Mouse (Mus musculus): ENCODE measurements at regions not wholly inside any gene's neighbourhood (a gene's known extent, or its start where the extent isn't known, plus 50 kb on each side); places are given as distances from the start of the nearest gene placed in this dataset.
A peak's percentile ranks its signal among the peaks of the same experiment; 100 is the strongest.

GRCm38 (mm10) chr7:113621316-113621715 is 107.7 kb downstream of the Far1 start:
- H3K36me3 ChIP-seq (ENCODE audit: control insufficient read depth, insufficient read depth, low read length): no peaks in the 10 kb centered on the region
- DNase-seq (ENCODE audit: low spot score): no peak
- no peak overlapping the region for H3K4me3 ChIP-seq (ENCODE audit: low read depth, low read length)
- no peak overlapping the region for H3K9ac ChIP-seq (ENCODE audit: low read length)
- no peaks in the 10 kb centered on the region for H3K27me3 ChIP-seq (replicated peaks; ENCODE audit: control insufficient read depth, insufficient read depth, low read length)
- no peaks in the 10 kb centered on the region for H3K9me3 ChIP-seq (ENCODE audit: control insufficient read depth, low read length)
- no peak for ATAC-seq (replicated peaks; ENCODE audit: low FRiP score, low TSS enrichment, low read depth)
- no peaks in the 10 kb centered on the region for H3K4me1 ChIP-seq (replicated peaks; ENCODE audit: control insufficient read depth, insufficient read depth, low read length)
- H3K27ac ChIP-seq (ENCODE audit: low read depth): no peak overlapping the region
- no peak overlapping the region for H3K4me2 ChIP-seq (ENCODE audit: low read length)
- 57% methylated on average over 8 of the region's 8 CpGs for WGBS

GRCm38 (mm10) chr7:113621898-113622510 is 108.4 kb downstream of the Far1 start:
- 53% methylated on average over 13 of the region's 13 CpGs for WGBS
- DNase-seq (ENCODE audit: low spot score): no peak

GRCm38 (mm10) chr7:113623296-113623695 is 109.7 kb downstream of the Far1 start:
- Histone ChIP-seq H3K4me2 (ENCODE audit: low read length) (no peak overlapping the region), H3K4me1 (replicated peaks; ENCODE audit: control insufficient read depth, insufficient read depth, low read length) (no peaks in the 10 kb centered on the region), H3K27me3 (replicated peaks; ENCODE audit: control insufficient read depth, insufficient read depth, low read length) (no peaks in the 10 kb centered on the region), H3K27ac (ENCODE audit: low read depth) (no peak overlapping the region), H3K9me3 (ENCODE audit: control insufficient read depth, low read length) (no peaks in the 10 kb centered on the region), H3K36me3 (ENCODE audit: control insufficient read depth, insufficient read depth, low read length) (no peaks in the 10 kb centered on the region), H3K4me3 (ENCODE audit: low read depth, low read length) (no peak overlapping the region), H3K9ac (ENCODE audit: low read length) (no peak overlapping the region)
- 85% methylated on average over 4 of the region's 4 CpGs for WGBS
- ATAC-seq (replicated peaks; ENCODE audit: low FRiP score, low TSS enrichment, low read depth): no peak
- no peak for DNase-seq (ENCODE audit: low spot score)

More at GRCm38 (mm10) chr7:113621898-113622510, 108.4 kb downstream of the Far1 start:
- no peaks in the 10 kb centered on the region for H3K4me1 ChIP-seq (replicated peaks; ENCODE audit: control insufficient read depth, insufficient read depth, low read length)
- no peaks in the 10 kb centered on the region for H3K27me3 ChIP-seq (replicated peaks; ENCODE audit: control insufficient read depth, insufficient read depth, low read length)
- no peak overlapping the region for H3K4me2 ChIP-seq (ENCODE audit: low read length)
- H3K9me3 ChIP-seq (ENCODE audit: control insufficient read depth, low read length): no peaks in the 10 kb centered on the region
- H3K4me3 ChIP-seq (ENCODE audit: low read depth, low read length): no peak overlapping the region
- H3K27ac ChIP-seq (ENCODE audit: low read depth): no peak overlapping the region
- no peak overlapping the region for H3K9ac ChIP-seq (ENCODE audit: low read length)
- no peaks in the 10 kb centered on the region for H3K36me3 ChIP-seq (ENCODE audit: control insufficient read depth, insufficient read depth, low read length)
- ATAC-seq (replicated peaks; ENCODE audit: low FRiP score, low TSS enrichment, low read depth): no peak

GRCm38 (mm10) chr7:113623962-113624361 is 110.3 kb downstream of the Far1 start:
- H3K27ac ChIP-seq (ENCODE audit: low read depth): no peak overlapping the region
- no peaks in the 10 kb centered on the region for H3K27me3 ChIP-seq (replicated peaks; ENCODE audit: control insufficient read depth, insufficient read depth, low read length)
- H3K4me3 ChIP-seq (ENCODE audit: low read depth, low read length): no peak overlapping the region
- 92% methylated on average over 6 of the region's 6 CpGs for WGBS
- no peaks in the 10 kb centered on the region for H3K4me1 ChIP-seq (replicated peaks; ENCODE audit: control insufficient read depth, insufficient read depth, low read length)
- ATAC-seq (replicated peaks; ENCODE audit: low FRiP score, low TSS enrichment, low read depth): no peak
- no peaks in the 10 kb centered on the region for H3K36me3 ChIP-seq (ENCODE audit: control insufficient read depth, insufficient read depth, low read length)
- no peak overlapping the region for H3K9ac ChIP-seq (ENCODE audit: low read length)
- H3K9me3 ChIP-seq (ENCODE audit: control insufficient read depth, low read length): no peaks in the 10 kb centered on the region
- DNase-seq (ENCODE audit: low spot score): no peak
- no peak overlapping the region for H3K4me2 ChIP-seq (ENCODE audit: low read length)

- H3K9me3 ChIP-seq (ENCODE audit: control insufficient read depth, low read length): no peaks in the 10 kb centered on the region
- no peaks in the 10 kb centered on the region for H3K27me3 ChIP-seq (replicated peaks; ENCODE audit: control insufficient read depth, insufficient read depth, low read length)
- no peaks in the 10 kb centered on the region for H3K36me3 ChIP-seq (ENCODE audit: control insufficient read depth, insufficient read depth, low read length)
- no peak overlapping the region for H3K9ac ChIP-seq (ENCODE audit: low read length)
- H3K27ac ChIP-seq (ENCODE audit: low read depth): no peak overlapping the region
- no peaks in the 10 kb centered on the region for H3K4me1 ChIP-seq (replicated peaks; ENCODE audit: control insufficient read depth, insufficient read depth, low read length)
- no peak overlapping the region for H3K4me2 ChIP-seq (ENCODE audit: low read length)
- no peak overlapping the region for H3K4me3 ChIP-seq (ENCODE audit: low read depth, low read length)
- ATAC-seq (replicated peaks; ENCODE audit: low FRiP score, low TSS enrichment, low read depth): no peak
- no peak for DNase-seq (ENCODE audit: low spot score)
Observed at GRCm38 (mm10) chr7:113626734-113627133, 113.1 kb downstream of the Far1 start.

GRCm38 (mm10) chr7:113637011-113637600 is 123.5 kb downstream of the Far1 start:
- Histone ChIP-seq H3K9ac (ENCODE audit: low read length) (no peak overlapping the region), H3K27ac (ENCODE audit: low read depth) (no peak overlapping the region), H3K4me1 (replicated peaks; ENCODE audit: control insufficient read depth, insufficient read depth, low read length) (no peaks in the 10 kb centered on the region), H3K27me3 (replicated peaks; ENCODE audit: control insufficient read depth, insufficient read depth, low read length) (no peaks in the 10 kb centered on the region), H3K4me2 (ENCODE audit: low read length) (no peak overlapping the region), H3K4me3 (ENCODE audit: low read depth, low read length) (no peak overlapping the region), H3K9me3 (ENCODE audit: control insufficient read depth, low read length) (no peaks in the 10 kb centered on the region), H3K36me3 (ENCODE audit: control insufficient read depth, insufficient read depth, low read length) (no peaks in the 10 kb centered on the region)
- ATAC-seq (replicated peaks; ENCODE audit: low FRiP score, low TSS enrichment, low read depth) (no peak), DNase-seq (ENCODE audit: low spot score) (peak; percentile 35)
- 64% methylated on average over 4 of the region's 4 CpGs for WGBS

GRCm38 (mm10) chr7:113638098-113638497 is 124.5 kb downstream of the Far1 start:
- no peaks in the 10 kb centered on the region for H3K4me1 ChIP-seq (replicated peaks; ENCODE audit: control insufficient read depth, insufficient read depth, low read length)
- ATAC-seq (replicated peaks; ENCODE audit: low FRiP score, low TSS enrichment, low read depth) (no peak), DNase-seq (ENCODE audit: low spot score) (no peak)
- no peaks in the 10 kb centered on the region for H3K9me3 ChIP-seq (ENCODE audit: control insufficient read depth, low read length)
- H3K36me3 ChIP-seq (ENCODE audit: control insufficient read depth, insufficient read depth, low read length): no peaks in the 10 kb centered on the region
- no peaks in the 10 kb centered on the region for H3K27me3 ChIP-seq (replicated peaks; ENCODE audit: control insufficient read depth, insufficient read depth, low read length)
- H3K9ac ChIP-seq (ENCODE audit: low read length): no peak overlapping the region
- H3K4me3 ChIP-seq (ENCODE audit: low read depth, low read length): no peak overlapping the region
- H3K27ac ChIP-seq (ENCODE audit: low read depth): no peak overlapping the region
- WGBS: 70% methylated on average over 6 of the region's 6 CpGs
- H3K4me2 ChIP-seq (ENCODE audit: low read length): no peak overlapping the region

- DNase-seq (ENCODE audit: low spot score): no peak
- no peaks in the 10 kb centered on the region for H3K36me3 ChIP-seq (ENCODE audit: control insufficient read depth, insufficient read depth, low read length)
- 86% methylated on average over 7 of the region's 7 CpGs for WGBS
Observed at GRCm38 (mm10) chr7:113642540-113642939, 123.3 kb upstream of the Spon1 start.

GRCm38 (mm10) chr7:113650631-113651030 is 115.2 kb upstream of the Spon1 start:
- Histone ChIP-seq H3K4me3 (ENCODE audit: low read depth, low read length) (no peak overlapping the region), H3K4me2 (ENCODE audit: low read length) (no peak overlapping the region), H3K36me3 (ENCODE audit: control insufficient read depth, insufficient read depth, low read length) (no peaks in the 10 kb centered on the region), H3K9ac (ENCODE audit: low read length) (no peak overlapping the region), H3K27me3 (replicated peaks; ENCODE audit: control insufficient read depth, insufficient read depth, low read length) (no peaks in the 10 kb centered on the region), H3K4me1 (replicated peaks; ENCODE audit: control insufficient read depth, insufficient read depth, low read length) (no peaks in the 10 kb centered on the region), H3K9me3 (ENCODE audit: control insufficient read depth, low read length) (no peaks in the 10 kb centered on the region), H3K27ac (ENCODE audit: low read depth) (no peak overlapping the region)
- DNase-seq (ENCODE audit: low spot score) (no peak), ATAC-seq (replicated peaks; ENCODE audit: low FRiP score, low TSS enrichment, low read depth) (no peak)
- WGBS: 70% methylated on average over 1 of the region's 2 CpGs

More at GRCm38 (mm10) chr7:113642540-113642939, 123.3 kb upstream of the Spon1 start:
- Histone ChIP-seq H3K9ac (ENCODE audit: low read length) (no peak overlapping the region), H3K4me1 (replicated peaks; ENCODE audit: control insufficient read depth, insufficient read depth, low read length) (no peaks in the 10 kb centered on the region), H3K9me3 (ENCODE audit: control insufficient read depth, low read length) (no peaks in the 10 kb centered on the region), H3K27me3 (replicated peaks; ENCODE audit: control insufficient read depth, insufficient read depth, low read length) (no peaks in the 10 kb centered on the region), H3K4me3 (ENCODE audit: low read depth, low read length) (no peak overlapping the region), H3K27ac (ENCODE audit: low read depth) (no peak overlapping the region), H3K4me2 (ENCODE audit: low read length) (no peak overlapping the region)
- no peak for ATAC-seq (replicated peaks; ENCODE audit: low FRiP score, low TSS enrichment, low read depth)

Measured in intestine, embryonic 14.5 days (tissue).